Mouse (Mus musculus): ENCODE data around the gene Efcab6. TPM values are rescaled to one million over a fixed set of nuclear protein-coding genes. Genes with fewer than 3 reads are reported as not detected.

Gene Efcab6
- polyA plus RNA-seq, 1 experiment from 2014 or later, result 0.33 TPM

GRCm38 (mm10) chr15:83865626-83866025, 199.6 kb downstream of the Efcab6 start:
- WGBS, result 84% methylated on average over 5 of the region's 5 CpGs

GRCm38 (mm10) chr15:83857129-83857528, 208.1 kb downstream of the Efcab6 start:
- peak; percentile 80 for DNase-seq
- H3K4me2 ChIP-seq, result no peak overlapping the region
- no peak overlapping the region for H3K27ac ChIP-seq (ENCODE audit: low read depth)
- peak; percentile 89 for TF ChIP-seq CTCF (IDR thresholded peaks at IDR 0.05; ENCODE audit: low read depth)
- H3K27me3 ChIP-seq (ENCODE audit: insufficient read depth, low read length), result no peaks in the 10 kb centered on the region
- H3K4me1 ChIP-seq (ENCODE audit: insufficient read depth), result no peaks in the 10 kb centered on the region
- no peak overlapping the region for H3K9ac ChIP-seq
- ATAC-seq (ENCODE audit: insufficient read depth), result no peak
- WGBS, result 11% methylated on average over 8 of the region's 8 CpGs
- H3K9me3 ChIP-seq (ENCODE audit: low read depth, low read length), result no peaks in the 10 kb centered on the region
- no peak overlapping the region for H3K4me3 ChIP-seq (ENCODE audit: low read depth, low read length)
- H3K36me3 ChIP-seq (ENCODE audit: insufficient read depth), result no peaks in the 10 kb centered on the region

More at GRCm38 (mm10) chr15:83865626-83866025, 199.6 kb downstream of the Efcab6 start:
- H3K4me3 ChIP-seq (ENCODE audit: low read depth, low read length), result no peak overlapping the region
- no peak overlapping the region for H3K4me2 ChIP-seq
- TF ChIP-seq CTCF (IDR thresholded peaks at IDR 0.05; ENCODE audit: low read depth), result no peak
- H3K9ac ChIP-seq, result no peak overlapping the region
- DNase-seq (no peak), ATAC-seq (ENCODE audit: insufficient read depth) (no peak)
- no peaks in the 10 kb centered on the region for H3K9me3 ChIP-seq (ENCODE audit: low read depth, low read length)
- no peaks in the 10 kb centered on the region for H3K27me3 ChIP-seq (ENCODE audit: insufficient read depth, low read length)
- H3K36me3 ChIP-seq (ENCODE audit: insufficient read depth), result no peaks in the 10 kb centered on the region
- H3K27ac ChIP-seq (ENCODE audit: low read depth), result no peak overlapping the region
- H3K4me1 ChIP-seq (ENCODE audit: insufficient read depth), result no peaks in the 10 kb centered on the region

GRCm38 (mm10) chr15:83853400-83853811, 211.8 kb downstream of the Efcab6 start:
- Histone ChIP-seq H3K36me3 (ENCODE audit: insufficient read depth) (no peaks in the 10 kb centered on the region), H3K27ac (ENCODE audit: low read depth) (no peak overlapping the region), H3K4me2 (no peak overlapping the region), H3K27me3 (ENCODE audit: insufficient read depth, low read length) (no peaks in the 10 kb centered on the region), H3K9me3 (ENCODE audit: low read depth, low read length) (no peaks in the 10 kb centered on the region), H3K4me3 (ENCODE audit: low read depth, low read length) (no peak overlapping the region), H3K4me1 (ENCODE audit: insufficient read depth) (no peaks in the 10 kb centered on the region), H3K9ac (no peak overlapping the region)
- DNase-seq, result no peak
- WGBS, result 55% methylated on average over 5 of the region's 5 CpGs
- ATAC-seq (ENCODE audit: insufficient read depth), result no peak
- no peak for TF ChIP-seq CTCF (IDR thresholded peaks at IDR 0.05; ENCODE audit: low read depth)

- ATAC-seq (ENCODE audit: insufficient read depth), result no peak
These were observed 217.0 kb downstream of the Efcab6 start for GRCm38 (mm10) chr15:83848193-83848592.

GRCm38 (mm10) chr15:83847512-83847911, 217.7 kb downstream of the Efcab6 start:
- H3K9ac ChIP-seq, result no peak overlapping the region
- no peaks in the 10 kb centered on the region for H3K4me1 ChIP-seq (ENCODE audit: insufficient read depth)
- no peak overlapping the region for H3K4me3 ChIP-seq (ENCODE audit: low read depth, low read length)
- DNase-seq (no peak), ATAC-seq (ENCODE audit: insufficient read depth) (no peak)
- H3K4me2 ChIP-seq, result no peak overlapping the region
- no peaks in the 10 kb centered on the region for H3K36me3 ChIP-seq (ENCODE audit: insufficient read depth)
- no peak for TF ChIP-seq CTCF (IDR thresholded peaks at IDR 0.05; ENCODE audit: low read depth)
- no peaks in the 10 kb centered on the region for H3K27me3 ChIP-seq (ENCODE audit: insufficient read depth, low read length)
- no peak overlapping the region for H3K27ac ChIP-seq (ENCODE audit: low read depth)
- no peaks in the 10 kb centered on the region for H3K9me3 ChIP-seq (ENCODE audit: low read depth, low read length)
- 55% methylated on average over 4 of the region's 4 CpGs for WGBS

More at GRCm38 (mm10) chr15:83848193-83848592, 217.0 kb downstream of the Efcab6 start:
- Histone ChIP-seq H3K9me3 (ENCODE audit: low read depth, low read length) (no peaks in the 10 kb centered on the region), H3K27ac (ENCODE audit: low read depth) (no peak overlapping the region), H3K4me2 (no peak overlapping the region), H3K36me3 (ENCODE audit: insufficient read depth) (no peaks in the 10 kb centered on the region), H3K4me1 (ENCODE audit: insufficient read depth) (no peaks in the 10 kb centered on the region), H3K9ac (no peak overlapping the region), H3K27me3 (ENCODE audit: insufficient read depth, low read length) (no peaks in the 10 kb centered on the region), H3K4me3 (ENCODE audit: low read depth, low read length) (no peak overlapping the region)
- DNase-seq, result no peak
- WGBS, result 69% methylated on average over 9 of the region's 9 CpGs
- no peak for TF ChIP-seq CTCF (IDR thresholded peaks at IDR 0.05; ENCODE audit: low read depth)

GRCm38 (mm10) chr15:83846592-83846991, 218.6 kb downstream of the Efcab6 start:
- H3K4me1 ChIP-seq (ENCODE audit: insufficient read depth), result no peaks in the 10 kb centered on the region
- no peak overlapping the region for H3K27ac ChIP-seq (ENCODE audit: low read depth)
- no peak for ATAC-seq (ENCODE audit: insufficient read depth)
- H3K9ac ChIP-seq, result no peak overlapping the region
- no peaks in the 10 kb centered on the region for H3K9me3 ChIP-seq (ENCODE audit: low read depth, low read length)
- DNase-seq, result no peak
- TF ChIP-seq CTCF (IDR thresholded peaks at IDR 0.05; ENCODE audit: low read depth), result no peak
- H3K36me3 ChIP-seq (ENCODE audit: insufficient read depth), result no peaks in the 10 kb centered on the region
- WGBS, result 22% methylated on average over 8 of the region's 8 CpGs
- H3K4me2 ChIP-seq, result no peak overlapping the region
- no peaks in the 10 kb centered on the region for H3K27me3 ChIP-seq (ENCODE audit: insufficient read depth, low read length)
- H3K4me3 ChIP-seq (ENCODE audit: low read depth, low read length), result no peak overlapping the region

- TF ChIP-seq CTCF (IDR thresholded peaks at IDR 0.05; ENCODE audit: low read depth), result no peak
- Histone ChIP-seq H3K4me1 (ENCODE audit: insufficient read depth) (no peaks in the 10 kb centered on the region), H3K36me3 (ENCODE audit: insufficient read depth) (no peaks in the 10 kb centered on the region), H3K27ac (ENCODE audit: low read depth) (no peak overlapping the region), H3K27me3 (ENCODE audit: insufficient read depth, low read length) (no peaks in the 10 kb centered on the region), H3K9ac (no peak overlapping the region), H3K9me3 (ENCODE audit: low read depth, low read length) (no peaks in the 10 kb centered on the region), H3K4me3 (ENCODE audit: low read depth, low read length) (no peak overlapping the region), H3K4me2 (no peak overlapping the region)
- 30% methylated on average over 11 of the region's 11 CpGs for WGBS
- DNase-seq (no peak), ATAC-seq (ENCODE audit: insufficient read depth) (no peak)
These were observed 219.4 kb downstream of the Efcab6 start for GRCm38 (mm10) chr15:83845734-83846133.

Data from lung, embryonic 14.5 days (tissue).